Mouse (Mus musculus) kidney, embryonic 16.5 days (tissue): ENCODE measurements around the gene Csnk2a1. TPM values are rescaled to one million over a fixed set of nuclear protein-coding genes. Genes with fewer than 3 reads are reported as not detected.
A peak's percentile ranks its signal among the peaks of the same experiment; 100 is the strongest.

Source experiments
- ATAC-seq: fragments of 200-750 bp; cut with Nextera tagmentation; 2 replicates; pipeline ENCODE4 v1.8.0; 2017; ENCODE audit warnings: moderate TSS enrichment; ENCODE audit not compliant: low FRiP score, low TSS enrichment
- H3K27ac ChIP-seq: fragments of 300-500 bp; sonication (generic); 2 replicates; pipeline ENCODE4 v1.5.1; 2014; ENCODE audit warnings: low read length
- H3K27me3 ChIP-seq: fragments of 300-500 bp; sonication (generic); 2 replicates; pipeline ENCODE4 v1.6.1; 2014; ENCODE audit warnings: low read length, control low read depth, mixed read lengths; ENCODE audit not compliant: insufficient read depth
- H3K36me3 ChIP-seq: fragments of 300-500 bp; sonication (generic); 2 replicates; pipeline ENCODE4 v1.6.1; 2014; ENCODE audit warnings: low read length, control low read depth, mixed read lengths; ENCODE audit not compliant: insufficient read depth
- H3K4me1 ChIP-seq: fragments of 300-500 bp; sonication (generic); 2 replicates; pipeline ENCODE4 v1.6.1; 2014; ENCODE audit warnings: low read length, control low read depth, mixed read lengths; ENCODE audit not compliant: insufficient read depth
- H3K4me2 ChIP-seq: fragments of 300-500 bp; sonication (generic); replicated peaks from 2 replicates; pipeline ENCODE4 v1.6.1; 2014; ENCODE audit warnings: low read depth, low read length
- H3K4me3 ChIP-seq: fragments of 300-500 bp; sonication (generic); 2 replicates; pipeline ENCODE4 v1.5.1; 2014; ENCODE audit warnings: mild to moderate bottlenecking, low read length
- H3K9ac ChIP-seq: fragments of 300-500 bp; sonication (generic); replicated peaks from 2 replicates; pipeline ENCODE4 v1.6.1; 2014; ENCODE audit warnings: low read length
- H3K9me3 ChIP-seq: fragments of 300-500 bp; sonication (generic); 2 replicates; pipeline ENCODE4 v1.6.1; 2016; ENCODE audit warnings: low read length, control low read depth
- whole genome bisulfite sequencing: fragments of 180-500 bp; shearing (Covaris S2); extraction: QIAGEN DNeasy Blood & Tissue Kit; methylation state at CpG from one replicate; pipeline ENCODE4 v1.1.7; 2014; 5-methylcytosine and 5-hydroxymethylcytosine counted together
- polyA plus RNA-seq: library from polyadenylated mRNA; unstranded; fragments of >200 nt; fragmentation: Nextera tagmentation; extraction: Ambion mirVana; gene quantifications from 2 replicates; pipeline ENCODE4 v1.2.1, GENCODE M21; 2015

The Csnk2a1 gene
- polyA plus RNA-seq, 1 experiment from 2014 or later, result 95.1 TPM

DNA sequence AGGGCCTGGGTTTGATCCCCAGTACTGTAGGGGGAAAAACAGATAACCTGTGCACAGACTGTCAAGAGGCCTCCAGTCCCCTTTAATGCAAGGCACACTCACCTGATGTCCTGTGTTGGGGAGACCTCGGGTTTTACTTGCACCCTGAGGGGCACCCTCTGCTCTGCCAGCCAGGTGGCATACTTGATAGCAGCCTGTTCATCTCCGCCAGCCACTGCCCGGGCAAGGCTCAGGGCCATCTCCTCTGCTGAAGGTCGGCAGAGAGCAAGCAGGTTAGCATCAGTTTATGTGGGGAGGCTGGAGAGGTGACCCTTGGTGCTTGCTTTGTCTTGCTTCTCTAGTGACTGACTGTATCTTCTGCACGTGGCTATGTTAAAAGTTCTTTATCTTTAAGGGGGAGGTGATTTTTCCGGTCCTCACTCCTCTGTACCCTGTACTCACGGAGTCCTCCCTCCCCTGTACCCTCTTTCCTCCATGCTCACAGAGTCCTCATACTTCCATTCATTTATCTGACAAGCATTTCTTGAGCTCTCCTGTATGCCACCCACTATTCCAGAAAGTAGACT is 104.3 kb downstream of the Csnk2a1 start:
- peak overlapping the region; percentile 88 for H3K4me3 ChIP-seq
- H3K27me3 ChIP-seq, result no peaks in the 10 kb centered on the region
- peaks cover 23% of the 10 kb centered on the region for H3K4me1 ChIP-seq
- peak overlapping the region; percentile 93 for H3K9ac ChIP-seq
- 67% methylated on average over 7 of the region's 7 CpGs for WGBS
- peak overlapping the region; percentile 90 for H3K4me2 ChIP-seq
- no peak overlapping the region for H3K27ac ChIP-seq
- H3K36me3 ChIP-seq, result peaks cover 10% of the 10 kb centered on the region
- no peaks in the 10 kb centered on the region for H3K9me3 ChIP-seq
- no peak for ATAC-seq

Other genes starting within 250 kb of the Csnk2a1 start
- gene Fam110a, start 246.6 kb upstream of the Csnk2a1 start, polyA plus RNA-seq, result 32.1 and 34.9 TPM in 2 replicates
- gene Slc52a3, start 230.3 kb upstream of the Csnk2a1 start, polyA plus RNA-seq, result 25.2 and 28.2 TPM in 2 replicates
- gene Scrt2, start 145.3 kb upstream of the Csnk2a1 start, polyA plus RNA-seq, result not detected in 2 replicates
- gene Srxn1, start 121.3 kb upstream of the Csnk2a1 start, polyA plus RNA-seq, result 16.1 and 17.9 TPM in 2 replicates
- 10.0 and 10.4 TPM in 2 replicates for gene Tcf15, start 83.3 kb upstream of the Csnk2a1 start, polyA plus RNA-seq
- 41.1 and 41.8 TPM in 2 replicates for gene Tbc1d20, start 67.0 kb downstream of the Csnk2a1 start, polyA plus RNA-seq
- gene Rbck1, start 105.8 kb downstream of the Csnk2a1 start, polyA plus RNA-seq, result 93.4 and 96.6 TPM in 2 replicates
- gene Trib3, start 117.2 kb downstream of the Csnk2a1 start, polyA plus RNA-seq, result 1.8 and 1.9 TPM in 2 replicates
- gene Nrsn2, start 149.8 kb downstream of the Csnk2a1 start, polyA plus RNA-seq, result 0.91 and 1.6 TPM in 2 replicates
- 8.9 and 10.0 TPM in 2 replicates for gene Sox12, start 171.2 kb downstream of the Csnk2a1 start, polyA plus RNA-seq
- 31.5 and 34.2 TPM in 2 replicates for gene Zcchc3, start 188.2 kb downstream of the Csnk2a1 start, polyA plus RNA-seq
- 0.67 and 0.85 TPM in 2 replicates for gene 6820408C15Rik, start 188.7 kb downstream of the Csnk2a1 start, polyA plus RNA-seq
- not detected in 2 replicates for gene Defb23, start 237.8 kb downstream of the Csnk2a1 start, polyA plus RNA-seq